Mouse (Mus musculus): Measurements from ENCODE around the gene Hs2st1.

GRCm38 (mm10) chr3:144384648-144385047 is 185.3 kb downstream of the Hs2st1 start:
- TF ChIP-seq CTCF (IDR thresholded peaks at IDR 0.05; ENCODE audit: borderline replicate concordance, extremely low read depth, insufficient read depth, insufficient read length) (no peak), POLR2A (IDR thresholded peaks at IDR 0.05; ENCODE audit: borderline replicate concordance, extremely low read depth, insufficient read depth, insufficient read length, poor library complexity, severe bottlenecking) (no peak)

All from brain, embryonic 14.5 days (tissue).